Mouse (Mus musculus) left cerebral cortex, postnatal 10 days (tissue): ENCODE results near the gene Rrp1b. TPM values are rescaled to one million over a fixed set of nuclear protein-coding genes. Genes with fewer than 3 reads are reported as not detected.

Experiments
- DNase-seq, 2 experiments: peaks; one replicate each; pipeline ENCODE4 v3.0.0; 2021 to 2022; ENCODE audit warnings: low spot score in 2 of 2, mixed read lengths in 1 of 2; ENCODE audit errors: extremely low spot score in 1 of 2
- intact Hi-C: fragments of 180-260 bp; cut with DNase I; formaldehyde crosslinking; loops from one replicate; pipeline ENCODE4 v1.15.1; 2025
- total RNA-seq, 2 experiments: library from RNA; stranded (reverse); gene quantifications; 2 replicates each; pipeline ENCODE4 v1.2.3; 2021

Gene Rrp1b
- 10 to 100 TPM; 21.2 to 22.3 TPM for total RNA-seq

GRCm38 (mm10) chr17:32035609-32036508, at the start of gene Rrp1b, which contains the start of gene Hsf2bp:
Gene Rrp1b (plus strand): TSS chr17:32036100.
Gene Hsf2bp (minus strand): TSS chr17:32036349.
- intact Hi-C loops, result no loop called here

GRCm38 (mm10) chr17:31986915-31987314, 49.0 kb upstream of the Rrp1b start:
- DNase-seq, result no peak
- intact Hi-C loops, result no loop called here

More at GRCm38 (mm10) chr17:32035609-32036508, at the start of gene Rrp1b, which contains the start of gene Hsf2bp:
- peak; percentile 48 to 87 for DNase-seq

- intact Hi-C loops, result no loop called here
These were observed 46.9 kb upstream of the Rrp1b start for GRCm38 (mm10) chr17:31989035-31989434.

GRCm38 (mm10) chr17:31992004-31992403, 43.9 kb upstream of the Rrp1b start:
- intact Hi-C loops, result no loop called here

More at GRCm38 (mm10) chr17:31989035-31989434, 46.9 kb upstream of the Rrp1b start:
- DNase-seq, result no peak

GRCm38 (mm10) chr17:31993354-31993753, 42.5 kb upstream of the Rrp1b start:
- DNase-seq, result no peak
- intact Hi-C loops, result no loop called here

More at GRCm38 (mm10) chr17:31992004-31992403, 43.9 kb upstream of the Rrp1b start:
- DNase-seq, result no peak

GRCm38 (mm10) chr17:31994132-31994531, 41.8 kb upstream of the Rrp1b start:
- no peak for DNase-seq
- intact Hi-C loops, result no loop called here

- no peak for DNase-seq
- intact Hi-C loops, result no loop called here
These were observed 40.1 kb upstream of the Rrp1b start for GRCm38 (mm10) chr17:31995784-31996183.

GRCm38 (mm10) chr17:31996331-31996730, 39.6 kb upstream of the Rrp1b start:
- no peak for DNase-seq
- intact Hi-C loops, result no loop called here

- no peak for DNase-seq
- intact Hi-C loops, result no loop called here
These were observed 37.5 kb upstream of the Rrp1b start for GRCm38 (mm10) chr17:31998351-31998750.

GRCm38 (mm10) chr17:32003251-32003650, 32.6 kb upstream of the Rrp1b start:
- DNase-seq, result no peak
- intact Hi-C loops, result no loop called here

- intact Hi-C loops, result no loop called here
- DNase-seq, result peak in 1 of 2 experiments; percentile 41
These were observed 29.1 kb upstream of the Rrp1b start for GRCm38 (mm10) chr17:32006800-32007199.

- DNase-seq, result no peak
- intact Hi-C loops, result no loop called here
These were observed 24.2 kb upstream of the Rrp1b start for GRCm38 (mm10) chr17:32011694-32012093.

- intact Hi-C loops, result no loop called here
- no peak for DNase-seq
These were observed 23.6 kb upstream of the Rrp1b start for GRCm38 (mm10) chr17:32012254-32012653.

GRCm38 (mm10) chr17:32013659-32014058, 22.2 kb upstream of the Rrp1b start:
- no peak for DNase-seq
- intact Hi-C loops, result no loop called here

GRCm38 (mm10) chr17:32016481-32016880, 19.4 kb upstream of the Rrp1b start:
- intact Hi-C loops, result no loop called here
- no peak for DNase-seq

- peak in 1 of 2 experiments; percentile 20 for DNase-seq
- intact Hi-C loops, result no loop called here
These were observed 17.6 kb upstream of the Rrp1b start for GRCm38 (mm10) chr17:32018127-32018894.

GRCm38 (mm10) chr17:32021981-32022380, 13.9 kb upstream of the Rrp1b start:
- no peak for DNase-seq
- intact Hi-C loops, result loop anchor here (5.0 to 10.0 kb wide), 3 partner anchors 145 to 497 kb away; partner anchors contain the start of genes Ndufv3 and Sik1

GRCm38 (mm10) chr17:32022551-32022950, 13.3 kb upstream of the Rrp1b start:
- no peak for DNase-seq
- intact Hi-C loops, result loop anchor here (5.0 to 10.0 kb wide), 3 partner anchors 145 to 498 kb away; partner anchors contain the start of genes Ndufv3 and Sik1

- intact Hi-C loops, result loop anchor here (5.0 to 10.0 kb wide), 3 partner anchors 146 to 498 kb away; partner anchors contain the start of genes Ndufv3 and Sik1
- peak; percentile 41 to 76 for DNase-seq
These were observed 12.8 kb upstream of the Rrp1b start for GRCm38 (mm10) chr17:32023088-32023487.
